Mouse (Mus musculus) thymus, postnatal 10 days (tissue): Measurements from ENCODE around the gene Ace3.
A peak's percentile ranks its signal among the peaks of the same experiment; 100 is the strongest.
"Not testable (repeated sequence)": the region's sequence is repeated elsewhere in the genome, so short reads cannot be mapped to it uniquely, and the experiment has no call there.

ENCODE experiments used
- DNase-seq, 2 experiments: peaks; one replicate each; pipeline ENCODE4 v3.0.0; 2021; ENCODE audit warnings: low spot score in 2 of 2

Gene Ace3

DNA sequence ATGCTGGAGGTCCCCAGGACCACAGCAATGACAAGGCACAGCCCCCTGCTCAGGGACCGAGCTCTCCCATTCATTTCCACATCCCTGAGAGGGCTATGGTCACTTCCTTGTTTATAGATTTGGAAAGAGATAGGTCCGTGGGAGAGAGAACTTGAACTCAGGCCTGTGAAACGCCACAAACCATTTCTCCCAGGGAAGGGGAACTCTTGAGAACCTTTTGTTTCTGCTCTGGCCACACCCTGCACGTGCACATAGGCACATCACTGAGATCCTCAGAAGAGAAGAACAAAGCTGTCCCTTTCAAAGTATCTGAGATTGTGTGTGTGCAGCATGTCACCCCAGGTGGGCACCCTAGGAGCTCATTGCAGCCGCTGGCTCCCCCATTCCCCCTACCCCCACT is 15.8 kb upstream of the Ace3 start:
- no peak for DNase-seq

DNA sequence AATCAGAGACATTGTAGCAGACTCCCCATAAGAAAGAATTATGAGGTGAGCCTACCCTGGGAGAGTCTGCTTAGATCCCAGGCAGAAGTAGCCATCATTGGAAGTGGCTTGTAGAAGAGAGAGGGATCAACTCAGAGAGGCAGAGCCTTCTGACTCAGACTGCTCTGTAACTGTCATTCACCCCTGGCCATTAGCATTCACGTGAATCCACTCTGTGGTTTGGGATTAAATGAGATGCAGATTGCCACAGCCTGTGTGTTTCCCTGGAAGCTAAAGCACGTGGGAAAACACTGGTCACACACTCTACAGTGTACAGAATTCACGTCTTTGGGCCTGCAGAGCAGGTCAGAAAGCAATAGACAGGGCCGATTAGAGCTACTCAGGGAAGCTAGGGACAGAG is 10.0 kb upstream of the Ace3 start:
- no peak for DNase-seq

DNA sequence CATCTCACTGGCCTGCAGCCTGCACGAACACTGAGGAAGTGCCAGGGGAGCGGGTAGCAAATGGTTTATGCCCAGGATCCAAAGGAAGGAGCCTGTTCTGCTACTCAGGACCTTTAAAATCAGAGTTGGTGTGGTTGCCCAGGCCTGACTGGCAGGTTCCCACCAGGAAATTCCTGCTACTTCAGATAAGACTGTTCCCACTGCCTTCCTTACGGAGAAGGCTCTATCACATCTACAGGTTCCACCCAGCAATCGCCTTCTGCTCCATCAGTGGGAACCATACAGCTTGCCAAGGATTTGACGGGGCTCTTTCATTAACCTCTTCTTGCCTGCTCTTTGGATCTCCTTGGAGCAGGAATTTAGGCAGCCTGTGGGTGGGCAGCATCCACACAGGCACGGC is 7.0 kb upstream of the Ace3 start:
- DNase-seq, result no peak

DNA sequence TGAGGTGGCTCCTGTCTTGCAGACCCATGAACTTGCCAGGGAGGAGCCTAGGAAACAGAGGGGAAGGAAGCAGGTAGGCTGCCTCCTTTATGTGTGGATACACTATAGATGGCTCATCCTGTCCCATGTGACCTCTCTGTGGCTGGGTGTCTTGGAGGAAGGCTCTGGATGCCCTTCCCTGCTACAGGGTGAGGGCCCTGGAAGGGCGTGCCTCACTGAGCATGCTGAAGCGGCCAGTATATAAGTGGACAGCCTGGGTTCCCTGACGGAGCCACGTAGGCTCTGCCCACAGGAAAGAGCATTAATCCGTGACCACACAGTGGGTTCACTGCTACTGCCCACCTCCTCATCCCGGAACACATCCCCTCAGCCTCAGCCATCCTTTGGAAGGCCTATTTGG is 5.0 kb upstream of the Ace3 start:
- DNase-seq, result no peak

DNA sequence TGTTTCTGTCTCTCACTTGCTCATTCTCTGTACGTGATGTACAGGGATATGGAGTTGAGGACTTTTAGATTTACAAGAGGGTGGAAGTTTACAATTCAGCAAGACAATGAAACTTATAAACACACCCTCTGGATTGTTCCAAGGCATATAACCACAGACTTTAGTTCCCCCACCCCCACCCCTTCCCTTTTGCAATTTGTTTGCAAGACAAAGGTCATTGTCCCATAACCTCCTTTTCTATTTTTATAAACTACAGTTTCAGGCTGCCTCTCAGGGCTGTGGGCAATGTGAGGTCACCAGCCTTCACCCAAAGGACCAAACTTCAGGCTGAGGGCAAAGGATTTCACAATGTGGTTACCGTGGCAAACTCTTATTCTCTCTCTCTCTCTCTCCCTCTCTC is 4.2 kb upstream of the Ace3 start:
- DNase-seq, result no peak

DNA sequence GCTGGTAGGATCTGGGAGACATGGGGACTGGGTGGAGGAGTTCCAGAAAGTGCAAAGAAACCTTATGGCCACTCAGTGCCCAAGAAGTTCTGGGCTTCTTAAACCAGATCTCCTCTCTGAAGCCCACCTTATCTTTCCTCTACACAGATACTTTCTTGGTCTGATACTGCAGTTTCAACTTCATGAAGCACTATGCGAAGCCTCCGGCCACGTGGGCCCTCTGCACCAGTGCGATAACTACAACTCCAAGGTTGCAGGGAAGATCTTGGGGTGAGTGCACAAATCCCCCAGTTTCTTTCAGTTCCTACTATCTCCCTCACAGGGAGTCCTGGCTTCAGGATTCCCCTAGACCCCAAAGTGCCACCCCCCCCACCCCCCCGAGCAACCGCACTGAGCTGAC is 5.6 kb downstream of the Ace3 start:
- no peak for DNase-seq

DNA sequence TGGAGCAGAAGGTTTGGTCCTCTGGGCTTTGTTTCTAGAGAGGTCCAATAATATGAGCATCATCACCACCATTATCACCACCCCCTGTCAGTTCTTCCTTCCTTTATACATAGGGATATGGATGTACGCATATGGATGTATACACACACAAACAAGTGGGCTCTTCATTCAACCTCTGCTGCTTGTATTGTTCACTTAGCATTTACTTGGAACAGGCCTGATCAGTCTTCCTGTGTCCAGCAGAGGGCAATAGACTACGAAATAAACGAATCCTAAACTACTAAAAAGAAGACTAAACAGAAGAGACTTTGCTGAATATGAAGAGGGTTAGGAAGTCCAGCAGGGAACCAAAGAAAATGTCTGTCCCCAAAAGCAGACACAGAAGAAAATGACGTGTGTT is 7.2 kb downstream of the Ace3 start:
- peak in 1 of 2 experiments; percentile 27 for DNase-seq

DNA sequence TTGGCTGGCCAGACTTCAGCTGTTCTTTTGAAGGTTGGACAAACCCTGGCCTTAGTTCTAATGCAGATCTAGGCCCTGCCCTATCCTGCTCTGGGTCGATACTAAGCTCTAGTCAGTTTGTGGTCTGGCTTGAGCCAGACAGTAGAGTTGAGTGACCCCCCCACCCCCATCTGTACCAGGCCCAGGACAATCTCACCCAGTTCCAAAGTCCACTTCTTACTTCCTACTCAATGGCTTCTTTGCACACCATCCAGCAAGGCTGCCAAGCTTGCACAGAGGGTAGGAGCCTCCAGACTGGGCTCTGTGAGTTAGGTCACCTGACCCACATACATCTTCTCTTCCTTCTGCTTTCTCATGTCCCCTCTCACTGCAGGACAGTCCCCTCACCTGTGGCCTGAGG is 10.1 kb downstream of the Ace3 start:
- DNase-seq, result no peak

DNA sequence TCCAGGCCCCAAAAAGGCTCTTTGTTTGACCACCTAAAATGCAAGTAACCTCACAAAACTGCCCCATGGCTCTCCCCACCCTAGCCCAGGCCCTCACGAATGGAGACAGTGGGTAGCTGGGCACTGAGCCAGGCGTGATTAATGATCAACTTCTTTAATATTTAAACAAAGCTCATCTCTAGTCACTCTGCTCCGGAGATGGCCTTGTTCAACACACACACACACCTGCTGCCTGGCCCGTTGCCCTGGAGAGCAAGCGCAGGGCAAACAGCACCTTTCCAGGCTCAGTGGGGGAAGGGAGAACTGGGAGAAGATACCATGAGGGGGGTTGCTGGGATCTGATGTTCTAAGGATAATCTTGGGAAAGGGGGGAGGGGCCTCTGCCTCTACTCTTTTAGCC is 11.5 kb downstream of the Ace3 start:
- DNase-seq, result no peak

DNA sequence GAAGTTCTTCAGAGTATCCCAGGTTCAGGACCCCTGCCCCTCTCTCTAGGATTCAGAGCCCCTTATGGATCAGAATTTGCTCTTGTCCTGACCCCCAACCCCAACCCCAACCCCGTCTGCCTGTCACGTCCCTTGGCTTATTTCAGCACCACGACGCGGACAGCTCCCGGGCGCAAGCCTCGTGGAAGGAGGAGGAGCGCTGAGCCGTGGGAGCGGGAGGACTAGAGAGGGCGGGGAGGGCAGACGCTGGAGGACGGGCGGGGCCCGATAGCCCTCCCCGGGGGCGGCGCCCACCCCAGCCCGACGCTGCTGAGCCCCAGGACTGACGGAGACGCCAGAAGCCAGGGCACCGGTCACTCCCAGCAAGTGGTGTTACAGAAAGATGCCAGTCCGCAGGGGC is 13.3 kb downstream of the Ace3 start, which contains the start of gene Kcnh6:
Kcnh6 (plus strand) TSS at position 304 of the 400 bp plus-strand sequence.
- DNase-seq, result peak; percentile 43 to 82

DNA sequence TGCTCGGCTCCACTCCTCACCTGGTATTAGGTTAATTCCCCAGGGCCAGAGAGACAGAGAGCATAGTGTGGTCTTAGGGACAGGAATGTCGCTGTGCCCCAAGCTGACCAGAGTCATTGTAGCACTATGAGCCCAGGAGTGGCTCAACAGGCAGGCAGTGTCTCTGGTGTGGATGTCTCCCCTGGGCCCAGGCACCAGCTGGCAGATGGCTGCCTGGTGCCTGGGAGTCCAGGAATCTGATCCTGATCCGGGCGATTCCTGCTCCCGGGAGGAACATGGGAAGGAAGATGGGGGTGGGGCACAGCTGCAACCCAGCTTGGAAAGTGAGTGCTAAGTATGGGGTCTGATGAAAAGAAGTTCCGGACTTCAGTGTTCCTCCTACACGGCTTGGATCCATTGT is 18.2 kb downstream of the Ace3 start:
- DNase-seq, result no peak

DNA sequence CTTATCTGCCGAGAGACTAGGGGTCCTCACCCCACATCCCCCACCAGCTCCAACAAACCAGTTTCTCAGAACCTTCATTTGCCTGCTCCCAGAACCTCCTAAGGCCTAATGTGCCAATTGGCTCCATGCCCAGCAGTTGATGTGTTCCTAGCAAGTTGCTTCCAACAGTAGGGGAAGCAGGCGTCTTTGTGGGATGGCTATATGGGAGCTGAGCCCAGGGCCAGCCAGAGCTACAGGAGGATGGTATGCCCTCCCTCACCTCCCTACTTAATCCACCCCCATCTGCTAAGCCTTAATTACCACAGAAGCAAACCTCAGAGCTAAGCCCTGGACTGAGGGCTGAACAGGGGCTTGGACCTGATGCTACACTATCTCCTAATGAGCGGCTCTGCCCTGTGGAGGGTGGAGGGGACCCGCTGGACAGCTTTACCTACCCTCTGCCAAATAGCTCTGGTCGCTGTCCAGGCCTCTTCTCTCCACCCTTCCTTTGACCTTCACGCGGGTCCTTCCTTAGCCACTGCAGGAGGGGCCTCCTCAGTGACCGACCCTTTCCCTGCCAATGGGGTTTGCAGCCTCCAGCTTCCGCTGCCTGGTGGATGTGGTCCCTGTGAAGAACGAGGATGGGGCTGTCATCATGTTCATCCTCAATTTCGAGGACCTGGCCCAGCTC is 19.2 kb downstream of the Ace3 start:
- DNase-seq, result no peak

DNA sequence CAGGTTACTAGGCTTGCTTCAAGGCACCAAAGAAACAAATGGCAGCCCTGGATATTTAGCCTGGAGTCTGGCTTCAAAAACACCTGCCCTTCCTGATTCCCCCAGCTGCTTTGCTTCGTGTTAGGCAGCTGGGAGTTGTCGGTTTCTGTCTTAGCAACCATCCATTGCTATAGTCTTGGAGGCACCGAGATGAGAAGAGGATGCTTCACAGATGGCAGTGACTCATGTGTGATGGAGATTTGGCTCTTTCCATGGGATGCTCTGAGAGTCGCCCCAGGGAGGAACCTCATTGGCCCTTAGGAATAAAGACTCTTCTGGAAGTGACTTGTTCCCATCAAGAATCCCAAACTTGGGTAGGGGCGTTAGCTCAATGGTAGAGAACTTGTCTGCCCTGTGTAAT is 22.0 kb downstream of the Ace3 start:
- no peak for DNase-seq

DNA sequence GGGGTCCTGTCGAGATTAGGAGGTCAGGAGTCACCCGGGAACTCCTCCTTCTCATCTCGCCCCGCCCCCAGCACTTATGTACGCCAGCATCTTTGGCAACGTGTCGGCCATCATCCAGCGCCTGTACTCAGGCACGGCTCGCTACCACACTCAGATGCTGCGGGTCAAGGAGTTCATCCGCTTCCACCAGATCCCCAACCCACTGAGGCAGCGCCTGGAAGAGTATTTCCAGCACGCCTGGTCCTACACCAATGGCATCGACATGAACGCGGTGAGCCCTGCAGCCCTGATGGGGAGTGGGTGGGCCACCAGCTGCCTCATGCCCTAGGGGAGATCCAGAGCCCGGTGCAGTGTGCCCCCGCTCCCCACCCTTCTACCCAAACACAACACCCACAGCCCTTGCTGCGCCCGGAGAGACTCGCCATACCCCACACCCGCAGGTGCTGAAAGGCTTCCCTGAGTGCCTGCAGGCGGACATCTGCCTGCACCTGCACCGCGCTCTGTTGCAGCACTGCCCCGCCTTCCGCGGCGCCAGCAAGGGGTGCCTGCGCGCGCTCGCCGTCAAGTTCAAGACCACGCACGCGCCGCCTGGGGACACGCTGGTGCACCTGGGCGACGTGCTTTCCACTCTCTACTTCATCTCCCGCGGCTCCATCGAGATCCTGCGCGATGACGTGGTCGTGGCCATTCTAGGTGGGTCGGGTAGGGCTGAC is 25.7 kb downstream of the Ace3 start:
- DNase-seq, result peak; percentile 60 to 70

DNA sequence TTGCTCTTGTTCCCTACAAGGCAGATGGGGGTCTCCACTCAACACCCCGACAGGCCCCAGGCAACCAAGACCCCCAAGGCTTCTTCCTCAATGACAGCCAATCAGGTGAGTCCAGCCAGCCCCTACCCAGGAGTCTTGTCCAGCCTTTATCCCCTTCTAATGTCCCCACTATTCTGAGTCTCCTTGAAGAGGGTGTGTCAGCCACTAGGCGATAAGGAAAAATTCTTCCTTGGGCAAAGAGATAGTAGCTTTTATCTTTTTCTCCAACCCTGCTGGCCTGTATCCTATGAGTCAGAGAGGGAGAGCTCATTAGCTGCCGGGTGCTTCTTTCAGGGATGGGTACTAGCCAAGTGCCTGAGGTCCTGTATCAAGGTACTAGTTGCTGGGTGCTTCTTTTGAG is 31.3 kb downstream of the Ace3 start:
- DNase-seq, result no peak

DNA sequence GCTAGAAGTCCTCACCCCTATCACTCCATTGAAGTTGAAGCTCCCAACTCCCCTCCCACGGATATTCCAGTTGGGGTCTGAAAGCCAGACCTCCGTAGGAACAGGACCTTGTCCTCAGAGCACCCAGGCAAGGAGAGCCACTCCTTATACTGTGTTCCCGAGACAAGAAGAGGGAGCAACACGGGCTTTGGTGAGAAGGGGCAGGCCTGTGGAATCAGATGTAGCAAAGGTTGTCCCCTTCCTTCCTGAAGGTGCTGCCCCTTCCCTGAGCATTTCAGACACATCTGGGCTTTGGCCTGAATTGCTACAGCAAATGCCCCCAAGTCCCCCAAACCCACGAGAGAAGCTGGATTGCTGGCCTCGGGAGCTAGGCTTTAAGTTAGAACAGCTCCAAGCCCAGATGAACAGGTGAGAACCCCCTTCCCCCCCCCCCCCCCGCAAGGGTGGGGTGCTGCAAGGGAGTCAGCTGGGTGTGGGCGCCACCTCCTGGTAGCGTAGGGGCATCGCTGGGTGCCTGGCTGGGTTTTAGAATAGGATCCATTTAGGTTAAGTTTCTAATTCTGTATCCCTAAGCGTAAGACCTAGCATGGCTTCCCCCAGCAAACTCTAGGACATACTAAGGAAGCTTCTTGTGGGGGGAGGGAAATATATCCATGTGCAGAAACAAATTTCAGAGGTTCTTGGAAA is 32.1 kb downstream of the Ace3 start:
- peak; percentile 62 to 78 for DNase-seq

DNA sequence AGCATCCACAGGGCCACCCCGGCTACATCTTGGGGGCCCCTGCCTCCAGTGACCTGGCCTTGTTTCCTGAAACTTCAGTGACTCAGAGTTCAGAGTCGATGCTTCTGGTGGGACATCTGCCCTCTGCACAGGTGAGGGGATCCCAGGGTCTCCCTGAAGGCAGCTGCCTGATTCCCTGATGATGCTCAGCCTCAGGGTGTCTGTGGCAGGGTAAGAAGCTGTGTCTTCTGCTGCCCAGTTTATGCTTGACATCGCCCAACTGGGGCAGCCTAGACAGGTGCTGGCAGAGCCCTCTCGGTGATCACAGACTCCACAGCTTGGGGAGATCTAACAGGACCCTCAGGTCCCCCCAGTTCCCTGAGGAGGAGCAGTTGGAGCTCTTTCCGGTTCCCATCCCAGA is 33.1 kb downstream of the Ace3 start:
- DNase-seq, result no peak

DNA sequence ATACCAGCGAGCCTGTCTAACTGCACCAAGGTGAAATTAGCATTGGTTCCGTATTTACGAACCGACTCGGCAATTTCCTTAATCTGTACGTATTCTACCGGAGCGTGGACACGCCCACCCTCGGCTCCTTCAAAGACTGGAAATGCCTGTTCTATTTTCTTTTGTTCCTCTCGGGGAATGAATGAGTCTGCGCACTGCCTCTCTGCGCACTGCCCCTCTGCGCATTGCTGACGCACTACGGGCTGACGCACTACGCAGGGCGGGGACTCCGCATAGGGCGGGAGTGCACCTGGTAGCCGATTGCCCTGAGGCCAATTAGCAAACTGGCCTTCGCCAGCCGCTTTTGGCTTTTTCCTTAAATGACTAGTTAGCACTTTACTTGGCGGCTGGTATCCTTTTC is 37.6 kb downstream of the Ace3 start:
- not testable (repeated sequence) for DNase-seq

DNA sequence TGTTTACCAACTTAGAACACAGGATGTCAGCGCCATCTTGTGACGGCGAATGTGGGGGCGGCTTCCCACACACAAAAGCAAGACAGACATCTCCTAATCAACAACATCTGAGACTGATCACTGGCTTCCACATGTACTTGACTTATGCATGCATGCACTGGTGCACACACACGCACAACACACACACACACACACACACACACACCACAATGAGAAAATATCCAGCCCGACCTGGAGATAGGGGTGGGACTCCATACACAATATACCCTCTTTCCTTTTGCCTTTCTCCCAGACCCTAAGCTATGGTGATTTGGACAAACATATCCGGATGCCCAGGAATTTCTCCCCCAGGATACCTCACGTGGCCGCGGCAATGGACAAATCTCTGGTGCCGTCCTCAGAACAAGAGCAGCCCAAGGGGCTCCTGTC is 39.0 kb downstream of the Ace3 start:
- DNase-seq, result peak in 1 of 2 experiments; percentile 45

DNA sequence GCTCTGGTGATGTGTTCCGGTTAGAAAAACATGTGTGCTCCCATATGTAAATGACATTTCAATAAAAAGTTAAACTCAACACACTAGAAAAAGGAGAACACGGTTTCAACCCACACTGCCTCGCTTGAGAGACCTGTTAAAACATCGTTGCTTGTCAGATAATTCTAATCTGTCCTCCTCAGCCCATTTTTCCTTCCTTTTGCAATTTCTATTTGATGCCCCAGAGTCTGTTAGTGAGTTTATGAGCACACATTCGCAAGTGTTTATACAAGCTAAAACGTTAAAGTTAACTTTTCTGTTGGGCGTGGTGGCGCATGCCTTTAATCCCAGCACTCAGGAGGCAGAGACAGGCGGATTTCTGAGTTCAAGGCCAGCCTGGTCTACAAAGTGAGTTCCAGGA is 40.5 kb downstream of the Ace3 start:
- no peak for DNase-seq

DNA sequence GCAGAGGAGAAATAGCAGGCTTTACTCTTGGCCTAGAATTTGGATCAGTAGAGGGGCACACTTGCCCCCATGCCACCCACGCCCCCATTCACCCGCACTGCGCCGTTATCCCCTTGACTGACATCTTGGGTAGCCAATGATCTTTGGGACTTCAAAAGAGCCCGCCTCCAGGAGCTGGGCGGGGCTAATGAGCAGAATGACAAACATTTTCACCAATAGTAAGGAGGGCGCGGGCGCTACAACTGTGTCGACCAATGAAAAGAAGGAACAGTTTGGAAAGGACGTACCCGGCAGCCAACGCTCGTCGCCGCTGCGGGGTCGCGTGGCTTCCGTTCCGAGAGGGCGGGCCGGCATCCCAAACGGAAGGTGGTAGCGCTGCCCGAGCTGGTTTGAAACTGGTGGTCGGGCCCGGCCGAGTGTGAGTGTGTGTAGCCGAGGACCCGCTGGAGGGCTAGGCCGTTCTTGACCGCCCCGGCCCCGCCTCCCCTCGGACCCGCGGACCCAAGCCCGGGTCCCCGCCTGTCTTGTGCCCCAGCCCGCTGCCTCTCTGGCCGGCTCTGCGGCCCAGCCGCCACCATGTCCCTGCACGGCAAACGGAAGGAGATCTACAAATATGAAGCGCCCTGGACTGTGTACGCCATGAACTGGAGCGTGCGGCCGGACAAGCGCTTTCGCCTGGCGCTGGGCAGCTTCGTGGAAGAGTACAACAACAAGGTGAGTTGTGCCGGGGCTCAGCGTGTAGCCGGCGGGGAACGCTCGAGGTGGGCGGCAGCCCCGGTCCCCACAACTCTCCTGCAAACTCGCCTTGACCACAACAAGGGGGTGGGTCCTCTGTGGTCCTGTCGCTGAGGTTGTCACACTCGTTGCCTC is 42.3 kb downstream of the Ace3 start, which contains the start of gene Dcaf7:
Dcaf7 (plus strand) TSS at position 325 of the 870 bp plus-strand sequence.
- peak; percentile 96 to 97 for DNase-seq

DNA sequence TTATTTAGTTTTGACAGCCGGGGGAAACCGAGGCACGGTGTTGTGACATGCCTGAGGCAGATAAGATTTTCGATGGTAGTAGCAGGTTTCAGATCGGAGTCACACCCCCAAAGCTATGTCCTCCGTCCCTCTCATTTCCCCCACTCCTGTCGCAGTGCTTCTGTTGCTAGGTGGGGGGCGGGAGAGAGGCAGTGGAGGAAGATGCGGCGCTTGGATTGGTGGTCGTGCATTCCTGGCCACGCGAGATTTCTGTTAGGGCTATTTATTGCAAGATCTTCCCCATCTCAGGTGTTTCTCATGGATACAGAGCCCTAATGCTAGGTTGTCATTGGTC is 42.9 kb downstream of the Ace3 start:
- DNase-seq, result peak in 1 of 2 experiments; percentile 35
